In the genomic region with DNA sequence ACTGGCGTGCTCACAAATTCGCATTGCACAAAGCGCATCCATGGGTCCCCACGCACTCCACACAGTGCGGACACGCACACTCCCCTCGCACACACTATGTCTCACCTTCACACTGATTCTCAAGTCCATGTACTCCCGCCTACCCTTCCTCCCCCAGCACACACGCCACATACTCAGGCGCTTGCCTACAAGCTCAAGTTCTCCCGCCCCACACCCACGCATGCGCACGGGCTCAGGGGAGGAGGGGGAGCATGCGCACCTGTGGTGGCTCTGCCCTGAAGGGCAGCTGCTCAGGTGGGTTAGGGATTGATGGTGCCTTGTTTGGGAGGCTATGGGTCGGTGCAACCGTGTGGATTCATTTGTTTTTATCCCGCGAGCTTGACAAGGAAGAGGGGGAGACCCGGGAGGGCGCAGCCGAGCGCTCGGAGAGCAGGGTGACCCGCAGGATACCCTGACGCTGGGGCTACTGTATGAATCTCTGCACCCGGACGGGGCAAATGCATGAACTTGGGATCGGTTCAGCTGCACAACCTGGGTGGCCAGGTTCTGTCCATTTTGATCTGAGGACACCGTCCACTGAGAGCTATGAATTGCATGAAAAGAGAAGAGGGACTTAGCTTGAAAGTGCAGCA, we compare ENCODE assay signal across 8 mouse cellular contexts. TPM values are rescaled to one million over a fixed set of nuclear protein-coding genes. Genes with fewer than 3 reads are reported as not detected.
DNase-seq lines count a peak whose midpoint lies in the region; ATAC-seq and TF ChIP-seq lines count a peak whose summit lies in the region.

No protein-coding gene starts in this region.

- DNase-seq in adrenal gland, adult 2 months, result peak; percentile 55
- DNase-seq in adrenal gland, postnatal 4 days (ENCODE audit: low spot score in 2 of 2), result no peak
- peak; percentile 96 for DNase-seq in ES-CJ7 (ENCODE audit: low read depth, low spot score)
- peak; percentile 31 for DNase-seq in kidney, adult 9 months
- no peak for DNase-seq in lung, postnatal 0 days (ENCODE audit: low spot score)
- DNase-seq in ovary, postnatal 36 days (ENCODE audit: low spot score), result peak; percentile 66
- DNase-seq in thymus, postnatal 36 days, result peak; percentile 87 to 89

- H3K4me2 ChIP-seq in forebrain, embryonic 12.5 days, result peak overlapping the region; percentile 73
- peak overlapping the region; percentile 62 for H3K4me2 ChIP-seq in lung, postnatal 0 days (replicated peaks; ENCODE audit: low read depth, low read length)

- 1% methylated on average over 30 of the region's 30 CpGs for WGBS in forebrain, embryonic 12.5 days
- 2% methylated on average over 28 of the region's 30 CpGs for WGBS in lung, postnatal 0 days

- ATAC-seq in forebrain, embryonic 12.5 days (ENCODE audit: low FRiP score), result peak; percentile 54
- ATAC-seq in lung, postnatal 0 days, result peak; percentile 38; the same call in 1 of the 2 replicates

- peak overlapping the region; percentile 45 for H3K4me3 ChIP-seq in forebrain, embryonic 12.5 days (replicated peaks)
- H3K4me3 ChIP-seq in lung, postnatal 0 days (ENCODE audit: low read depth, low read length), result peak overlapping the region; percentile 33

- H3K9me3 ChIP-seq in forebrain, embryonic 12.5 days, result peaks cover 8% of the 10 kb centered on the region
- H3K9me3 ChIP-seq in lung, postnatal 0 days (ENCODE audit: low read length), result no peaks in the 10 kb centered on the region

- H3K27me3 ChIP-seq in forebrain, embryonic 12.5 days, result peaks cover 90% of the 10 kb centered on the region
- H3K27me3 ChIP-seq in lung, postnatal 0 days (replicated peaks; ENCODE audit: insufficient read depth, low read length), result peaks cover 42% of the 10 kb centered on the region

- TF ChIP-seq EP300 in lung, postnatal 0 days (IDR thresholded peaks at IDR 0.05), result no peak

- no peak for TF ChIP-seq CTCF in lung, postnatal 0 days (IDR thresholded peaks at IDR 0.05)

- peaks cover 40% of the 10 kb centered on the region for H3K4me1 ChIP-seq in forebrain, embryonic 12.5 days
- H3K4me1 ChIP-seq in lung, postnatal 0 days (ENCODE audit: insufficient read depth, low read depth, low read length), result peaks cover 4% of the 10 kb centered on the region; the same call in 1 of the 2 replicates

- peak overlapping the region; percentile 49 for H3K9ac ChIP-seq in forebrain, embryonic 12.5 days
- H3K9ac ChIP-seq in lung, postnatal 0 days (replicated peaks; ENCODE audit: low read depth), result no peak overlapping the region

- no peaks in the 10 kb centered on the region for H3K36me3 ChIP-seq in forebrain, embryonic 12.5 days (replicated peaks)
- H3K36me3 ChIP-seq in lung, postnatal 0 days (ENCODE audit: insufficient read depth, low read length), result no peaks in the 10 kb centered on the region

- no peak overlapping the region for H3K27ac ChIP-seq in forebrain, embryonic 12.5 days
- H3K27ac ChIP-seq in lung, postnatal 0 days (ENCODE audit: low read length), result no peak overlapping the region

RNA-seq across cellular contexts. Expression of gene Gsx2, which starts 8.2 kb away (rescaled TPM):
- not detected for total RNA-seq in adrenal gland, adult 2 months (2021)
- polyA plus RNA-seq in adrenal gland, adult 2 months (2012; rRNA removed), result not detected in 2 replicates
- total RNA-seq in adrenal gland, postnatal 4 days (2021), result not detected
- 17.9 and 31.3 TPM in 2 replicates for polyA plus RNA-seq in forebrain, embryonic 12.5 days (2016; fragmentation: Nextera tagmentation; extraction: Ambion mirVana)
- not detected in 2 replicates for polyA plus RNA-seq in lung, postnatal 0 days (2015; fragmentation: Nextera tagmentation; extraction: Ambion mirVana)

RNA-seq across cellular contexts. Expression of gene Chic2, which starts 22.7 kb away (rescaled TPM):
- 10 to 100 TPM; 25.6 to 32.2 TPM for total RNA-seq in adrenal gland, adult 2 months (2021)
- polyA plus RNA-seq in adrenal gland, adult 2 months (2012; rRNA removed), result 1.1 and 1.4 TPM in 2 replicates
- 10 to 100 TPM; 39.4 to 49.4 TPM for total RNA-seq in adrenal gland, postnatal 4 days (2021)
- polyA plus RNA-seq in forebrain, embryonic 12.5 days (2016; fragmentation: Nextera tagmentation; extraction: Ambion mirVana), result 48.5 and 53.7 TPM in 2 replicates
- polyA plus RNA-seq in lung, postnatal 0 days (2015; fragmentation: Nextera tagmentation; extraction: Ambion mirVana), result 52.0 and 56.9 TPM in 2 replicates

Comparison
In these comparisons a context has a peak if more than half of its experiments do, and no peak if none do; other contexts are left out.
1. DNase-seq: peak in adrenal gland, adult 2 months (single experiment), ES-CJ7 (single experiment), kidney, adult 9 months (single experiment), ovary, postnatal 36 days (single experiment) and thymus, postnatal 36 days (2 of 2); none in adrenal gland, postnatal 4 days (0 of 2) and lung, postnatal 0 days (single experiment).
2. RNA of gene Gsx2, which starts 8.2 kb away (polyA plus RNA-seq): 17.9 to 31.3 TPM in forebrain, embryonic 12.5 days; not detected in adrenal gland, adult 2 months and not detected in lung, postnatal 0 days; every median in the first group is over 10 times any median in the second.
3. RNA of gene Chic2, which starts 22.7 kb away (polyA plus RNA-seq): 52.0 to 56.9 TPM in lung, postnatal 0 days and 48.5 to 53.7 TPM in forebrain, embryonic 12.5 days; 1.1 to 1.4 TPM in adrenal gland, adult 2 months; every median in the first group is over 10 times any median in the second.